ENCODE assay signal across 8 mouse cellular contexts in genomic region chr2:74825371-74825729, GRCm38 (mm10). TPM values are rescaled to one million over a fixed set of nuclear protein-coding genes. Genes with fewer than 3 reads are reported as not detected.
DNase-seq lines count a peak whose midpoint lies in the region; ATAC-seq and TF ChIP-seq lines count a peak whose summit lies in the region.

No protein-coding gene starts in this region.

- WGBS in spleen, adult 2 months, result 62% methylated on average over 3 of the region's 3 CpGs
- 66% methylated on average over 3 of the region's 3 CpGs for whole genome bisulfite sequencing in liver, embryonic 13.5 days (ENCODE audit: insufficient replicate concordance)
- WGBS in stomach, postnatal 0 days, result 61% methylated on average over 3 of the region's 3 CpGs

- peak; percentile 17 for ATAC-seq in cerebellum, adult (ENCODE audit: insufficient number of reproducible peaks, low FRiP score, low TSS enrichment)
- ATAC-seq in liver, embryonic 13.5 days (ENCODE audit: low read depth), result peak; percentile 12
- ATAC-seq in stomach, postnatal 0 days (ENCODE audit: low FRiP score, low TSS enrichment), result no peak

- no peaks in the 10 kb centered on the region for H3K36me3 ChIP-seq in spleen, adult 2 months (ENCODE audit: control insufficient read depth, insufficient read depth, low read length)
- H3K36me3 ChIP-seq in liver, embryonic 13.5 days, result no peaks in the 10 kb centered on the region
- no peaks in the 10 kb centered on the region for H3K36me3 ChIP-seq in stomach, postnatal 0 days (ENCODE audit: control insufficient read depth, insufficient read depth, low read length)

- H3K9ac ChIP-seq in liver, embryonic 13.5 days, result peak overlapping the region; percentile 90
- peak overlapping the region; percentile 92 for H3K9ac ChIP-seq in stomach, postnatal 0 days (ENCODE audit: low read length)

- H3K4me2 ChIP-seq in liver, embryonic 13.5 days, result peak overlapping the region; percentile 79
- H3K4me2 ChIP-seq in stomach, postnatal 0 days (replicated peaks; ENCODE audit: low read depth), result peak overlapping the region; percentile 81

- intact Hi-C loops in left cerebral cortex, postnatal 36 days (cut with DNase I), result no loop called here

- peak overlapping the region; percentile 93 for H3K4me3 ChIP-seq in spleen, adult 2 months (ENCODE audit: extremely low read depth, insufficient read depth, insufficient read length)
- H3K4me3 ChIP-seq in liver, embryonic 13.5 days (replicated peaks), result peak overlapping the region; percentile 93
- peak overlapping the region; percentile 95 for H3K4me3 ChIP-seq in stomach, postnatal 0 days (ENCODE audit: low read depth, low read length)

- no peak for TF ChIP-seq POLR2A in spleen, adult 2 months (IDR thresholded peaks at IDR 0.05; ENCODE audit: low read depth, low read length)

- TF ChIP-seq EP300 in stomach, postnatal 0 days (optimal IDR thresholded peaks at IDR 0.05), result no peak

- no peak for DNase-seq in cerebellum, postnatal 4 days (ENCODE audit: low spot score in 2 of 2)
- DNase-seq in spleen, adult 2 months (ENCODE audit: low read depth in 1 of 2, low spot score in 2 of 2), result no peak
- no peak for DNase-seq in spleen, postnatal 14 days (ENCODE audit: low spot score in 2 of 2)
- DNase-seq in liver, embryonic 13.5 days, result no peak
- DNase-seq in stomach, postnatal 0 days (ENCODE audit: low spot score), result no peak
- no peak for DNase-seq in right cerebral cortex, postnatal 10 days (ENCODE audit: low spot score in 2 of 2)
- DNase-seq in left cerebral cortex, postnatal 36 days (ENCODE audit: low spot score in 2 of 2), result no peak

- H3K27me3 ChIP-seq in spleen, adult 2 months (ENCODE audit: control insufficient read depth, insufficient read depth, low read length), result no peaks in the 10 kb centered on the region
- H3K27me3 ChIP-seq in liver, embryonic 13.5 days, result no peaks in the 10 kb centered on the region
- no peaks in the 10 kb centered on the region for H3K27me3 ChIP-seq in stomach, postnatal 0 days (ENCODE audit: control insufficient read depth, insufficient read depth, low read length)

- H3K27ac ChIP-seq in spleen, adult 2 months (ENCODE audit: insufficient read depth, low read length), result no peak overlapping the region
- H3K27ac ChIP-seq in liver, embryonic 13.5 days, result peak overlapping the region; percentile 90
- H3K27ac ChIP-seq in stomach, postnatal 0 days (replicated peaks), result peak overlapping the region; percentile 89

- H3K4me1 ChIP-seq in spleen, adult 2 months (ENCODE audit: control insufficient read depth, insufficient read depth, insufficient read length), result no peaks in the 10 kb centered on the region; the same call in 1 of the 2 replicates
- peaks cover 9% of the 10 kb centered on the region for H3K4me1 ChIP-seq in liver, embryonic 13.5 days (replicated peaks)
- H3K4me1 ChIP-seq in stomach, postnatal 0 days (replicated peaks; ENCODE audit: control insufficient read depth, insufficient read depth), result no peaks in the 10 kb centered on the region

- H3K9me3 ChIP-seq in liver, embryonic 13.5 days (replicated peaks), result no peaks in the 10 kb centered on the region
- H3K9me3 ChIP-seq in stomach, postnatal 0 days (ENCODE audit: control insufficient read depth, low read length), result no peaks in the 10 kb centered on the region

- TF ChIP-seq CTCF in spleen, adult 2 months (IDR thresholded peaks at IDR 0.05; ENCODE audit: extremely low read depth, insufficient read depth, insufficient read length, insufficient replicate concordance), result no peak
- no peak for TF ChIP-seq CTCF in stomach, postnatal 0 days (IDR thresholded peaks at IDR 0.05; ENCODE audit: low read depth)

RNA-seq across cellular contexts. Expression of gene Mtx2, which starts 0.3 kb away (rescaled TPM):
- polyA plus RNA-seq in spleen, adult 2 months (2012; rRNA removed), result 15.7 and 24.5 TPM in 2 replicates
- 74.4 and 78.7 TPM in 2 replicates for polyA plus RNA-seq in liver, embryonic 13.5 days (2015; fragmentation: Nextera tagmentation; extraction: Ambion mirVana)
- polyA plus RNA-seq in stomach, postnatal 0 days (2015; fragmentation: Nextera tagmentation; extraction: Ambion mirVana), result 76.7 and 81.1 TPM in 2 replicates
- 10 to 100 TPM; 45.3 to 45.4 TPM for total RNA-seq in left cerebral cortex, postnatal 36 days (2021)
